Mouse (Mus musculus) left cerebral cortex, postnatal 36 days (tissue): Measurements from ENCODE around the gene Hspb6. TPM values are rescaled to one million over a fixed set of nuclear protein-coding genes. Genes with fewer than 3 reads are reported as not detected.

Source experiments
- DNase-seq, 2 experiments: peaks; one replicate each; pipeline ENCODE4 v3.0.0; 2021 to 2022; ENCODE audit warnings: low spot score in 2 of 2, mixed read lengths in 1 of 2
- intact Hi-C: fragments of 180-260 bp; cut with DNase I; formaldehyde crosslinking; loops from one replicate; pipeline ENCODE4 v1.15.1; 2025
- microRNA-seq: library from miRNA; unstranded; fragments of <30 nt; microRNA quantifications from one replicate; pipeline ENCODE4 v1.2.0, GENCODE M21; 2022
- total RNA-seq, 2 experiments: library from RNA; stranded (reverse); gene quantifications; 2 replicates each; pipeline ENCODE4 v1.2.3; 2021

Gene Hspb6
- total RNA-seq, 2 experiments from 2014 or later: 4.2 to 5.1 TPM

- intact Hi-C loops: no loop called here
- no peak for DNase-seq
Measured at GRCm38 (mm10) chr7:30600651-30601050, 48.7 kb downstream of the Hspb6 start.

- no peak for DNase-seq
- intact Hi-C loops: no loop called here
Measured at GRCm38 (mm10) chr7:30602583-30602982, 50.6 kb downstream of the Hspb6 start.

DNA sequence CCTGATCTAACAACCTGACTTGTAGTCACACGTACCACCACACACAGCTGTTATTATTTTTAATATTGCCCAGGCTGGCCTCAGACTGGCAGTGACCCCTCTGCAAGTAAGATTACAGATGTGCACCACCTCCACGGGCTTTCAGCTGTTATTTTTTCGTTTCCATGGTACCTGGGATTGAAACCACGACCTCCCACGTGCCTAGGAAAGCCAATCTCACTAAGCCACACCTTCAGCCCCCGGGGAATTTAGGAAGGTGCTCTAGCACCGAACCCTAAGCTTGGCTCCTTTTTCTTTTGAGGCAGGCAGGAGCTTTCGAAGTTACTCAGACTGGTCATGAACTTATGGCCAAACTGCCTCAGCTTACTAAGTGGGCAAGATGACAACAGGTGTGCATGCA is 52.4 kb downstream of the Hspb6 start:
- DNase-seq: no peak
- intact Hi-C loops: no loop called here

DNA sequence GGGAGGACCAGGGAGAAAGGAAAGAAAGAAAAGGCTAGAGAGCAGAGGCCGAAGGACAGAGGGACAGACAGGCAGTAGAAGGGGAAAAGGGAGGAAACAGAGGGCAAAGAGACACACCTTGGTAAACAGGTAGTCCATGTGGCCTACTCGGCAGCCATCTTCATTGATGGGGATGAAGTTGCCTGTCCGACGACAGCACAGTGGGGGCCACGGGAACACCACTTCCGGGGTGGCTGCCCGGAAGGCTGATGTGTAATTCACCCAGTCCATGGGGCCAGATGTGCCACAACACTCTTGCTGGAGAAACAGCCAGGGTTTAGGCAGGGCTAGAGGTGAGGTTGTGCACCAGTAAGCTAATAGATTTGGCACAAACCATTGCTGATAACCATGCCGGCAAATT is 53.0 kb downstream of the Hspb6 start:
- intact Hi-C loops: no loop called here
- no peak for DNase-seq

Small RNA genes within 50 kb of the gene (microRNA-seq; reads per million reads assigned to microRNA genes)
- gene Gm38670 (1.0 reads per million), gene Mir3569 (1.0 reads per million)

Other genes with a start within 250 kb of the Hspb6 start
- 10 to 100 TPM; 58.7 to 65.2 TPM for gene Alkbh6, start 243.5 kb upstream of the Hspb6 start, total RNA-seq
- gene Syne4, start 237.4 kb upstream of the Hspb6 start, total RNA-seq: 1 to 10 TPM; 6.4 to 9.1 TPM
- gene E130208F15Rik, start 230.4 kb upstream of the Hspb6 start, total RNA-seq: under 1 TPM; 0.52 to 0.54 TPM
- 1 to 10 TPM; 7.5 to 9.4 TPM for gene Sdhaf1, start 228.3 kb upstream of the Hspb6 start, total RNA-seq
- 10 to 100 TPM; 32.9 to 35.1 TPM for gene Lrfn3, start 189.4 kb upstream of the Hspb6 start, total RNA-seq
- 10 to 100 TPM; 25.0 to 28.4 TPM for gene Tyrobp, start 138.4 kb upstream of the Hspb6 start, total RNA-seq
- gene Hcst, start 132.3 kb upstream of the Hspb6 start, total RNA-seq: 1 to 10 TPM; 1.2 to 2.1 TPM
- 1 to 10 TPM; 2.9 to 3.6 TPM for gene Nfkbid, start 130.4 kb upstream of the Hspb6 start, total RNA-seq
- 1,000 to 10,000 TPM; 1,238 to 1,418 TPM for gene Aplp1, start 106.6 kb upstream of the Hspb6 start, total RNA-seq
- gene Kirrel2, start 94.5 kb upstream of the Hspb6 start, total RNA-seq: 10 to 100 TPM; 12.9 to 17.8 TPM
- under 1 TPM; 0.99 to 1.00 TPM for gene Nphs1, start 93.9 kb upstream of the Hspb6 start, total RNA-seq
- gene Prodh2, start 58.6 kb upstream of the Hspb6 start, total RNA-seq: not detected
- gene Arhgap33, start 17.1 kb upstream of the Hspb6 start, total RNA-seq: 100 to 1,000 TPM; 156 to 209 TPM
- gene Proser3, start 121 bp downstream of the Hspb6 start, total RNA-seq: 1 to 10 TPM; 2.8 to 4.5 TPM
- gene Lin37, start 7.7 kb downstream of the Hspb6 start, total RNA-seq: 10 to 100 TPM; 35.9 to 45.5 TPM
- 10 to 100 TPM; 68.0 to 71.4 TPM for gene U2af1l4, start 11.1 kb downstream of the Hspb6 start, total RNA-seq
- gene Gm49396, start 11.2 kb downstream of the Hspb6 start, total RNA-seq: 1 to 10 TPM; 3.6 to 9.3 TPM
- 10 to 100 TPM; 79.8 to 85.1 TPM for gene Psenen, start 11.4 kb downstream of the Hspb6 start, total RNA-seq
- gene Igflr1, start 13.2 kb downstream of the Hspb6 start, total RNA-seq: 1 to 10 TPM; 1.8 to 4.5 TPM
- 10 to 100 TPM; 41.3 to 62.2 TPM for gene Kmt2b, start 36.5 kb downstream of the Hspb6 start, total RNA-seq
- gene Zbtb32, start 46.7 kb downstream of the Hspb6 start, total RNA-seq: not detected
- gene Upk1a, start 60.7 kb downstream of the Hspb6 start, total RNA-seq: under 1 TPM in 1 of 2 experiments, not detected in 1; 0.36 TPM
- gene Cox6b1, start 74.0 kb downstream of the Hspb6 start, total RNA-seq: 100 to 1,000 TPM; 561 to 663 TPM
- gene Etv2, start 83.7 kb downstream of the Hspb6 start, total RNA-seq: not detected
- 10 to 100 TPM; 67.4 to 74.4 TPM for gene Rbm42, start 98.1 kb downstream of the Hspb6 start, total RNA-seq
- 1 to 10 TPM; 4.0 to 5.7 TPM for gene Haus5, start 112.8 kb downstream of the Hspb6 start, total RNA-seq
- gene Pmis2, start 119.4 kb downstream of the Hspb6 start, total RNA-seq: not detected
- gene 2200002J24Rik, start 146.7 kb downstream of the Hspb6 start, total RNA-seq: not detected
- under 1 TPM; 0.23 to 0.47 TPM for gene Atp4a, start 160.0 kb downstream of the Hspb6 start, total RNA-seq
- 100 to 1,000 TPM; 114 to 115 TPM for gene Tmem147, start 177.4 kb downstream of the Hspb6 start, total RNA-seq
- under 1 TPM in 1 of 2 experiments, not detected in 1; 0.35 TPM for gene Gapdhs, start 191.5 kb downstream of the Hspb6 start, total RNA-seq
- gene Sbsn, start 199.3 kb downstream of the Hspb6 start, total RNA-seq: 1 to 10 TPM; 5.5 to 7.9 TPM
- gene Dmkn, start 211.6 kb downstream of the Hspb6 start, total RNA-seq: 1 to 10 TPM; 2.6 to 3.6 TPM
- gene Krtdap, start 235.7 kb downstream of the Hspb6 start, total RNA-seq: not detected